Mouse (Mus musculus) kidney, adult 2 months (tissue): Measurements from ENCODE around the gene Tpra1.

Source experiments
- CTCF ChIP-seq: fragments of 200-500 bp; conservative IDR thresholded peaks from 2 replicates; pipeline ENCODE4 v1.5.1; 2011; ENCODE audit warnings: low read depth, mild to moderate bottlenecking, control low read depth, low read length, moderate library complexity, mixed read lengths; ENCODE audit not compliant: insufficient read depth, insufficient read length
- POLR2A ChIP-seq: fragments of 200-500 bp; IDR thresholded peaks from one replicate; pipeline ENCODE4 v1.6.1; 2011; ENCODE audit warnings: low read depth, low read length, control low read depth

GRCm38 (mm10) chr6:88901471-88901870, 580 bp upstream of the Tpra1 start:
- TF ChIP-seq POLR2A: no peak
- TF ChIP-seq CTCF: no peak
